Mouse (Mus musculus) limb, embryonic 11.5 days (tissue): ENCODE results near the gene Nodal. TPM values are rescaled to one million over a fixed set of nuclear protein-coding genes. Genes with fewer than 3 reads are reported as not detected.
"Not testable (repeated sequence)": the region's sequence is repeated elsewhere in the genome, so short reads cannot be mapped to it uniquely, and the experiment has no call there.

ENCODE experiments used
- ATAC-seq: fragments of 200-750 bp; cut with Nextera tagmentation; 2 replicates; pipeline ENCODE4 v1.8.0; 2017; ENCODE audit warnings: low read depth; ENCODE audit not compliant: insufficient number of reproducible peaks, low FRiP score, low TSS enrichment
- DNase-seq: peaks from one replicate; pipeline ENCODE4 v3.0.0-alpha.2; 2015; ENCODE audit warnings: low spot score
- H3K27ac ChIP-seq: fragments of 300-500 bp; sonication (generic); replicated peaks from 2 replicates; pipeline ENCODE4 v1.5.1; 2014; ENCODE audit warnings: low read depth, mild to moderate bottlenecking, low read length
- H3K27me3 ChIP-seq: fragments of 300-500 bp; sonication (generic); 2 replicates; pipeline ENCODE4 v1.6.1; 2014; ENCODE audit warnings: mild to moderate bottlenecking, low read length, mixed read lengths; ENCODE audit not compliant: control insufficient read depth, insufficient read depth
- H3K36me3 ChIP-seq: fragments of 300-500 bp; sonication (generic); 2 replicates; pipeline ENCODE4 v1.6.1; 2014; ENCODE audit warnings: mild to moderate bottlenecking, low read length, moderate library complexity, mixed read lengths; ENCODE audit not compliant: control insufficient read depth, insufficient read depth
- H3K4me1 ChIP-seq: fragments of 300-500 bp; sonication (generic); 2 replicates; pipeline ENCODE4 v1.6.1; 2014; ENCODE audit warnings: low read length, mixed read lengths; ENCODE audit not compliant: control insufficient read depth, insufficient read depth
- H3K4me2 ChIP-seq: fragments of 300-500 bp; sonication (generic); 2 replicates; pipeline ENCODE4 v1.6.1; 2014; ENCODE audit warnings: low read depth, mild to moderate bottlenecking, moderate library complexity; ENCODE audit not compliant: severe bottlenecking
- H3K4me3 ChIP-seq: fragments of 300-500 bp; sonication (generic); 2 replicates; pipeline ENCODE4 v1.5.1; 2014; ENCODE audit warnings: low read depth, low read length
- H3K9ac ChIP-seq: fragments of 300-500 bp; sonication (generic); 2 replicates; pipeline ENCODE4 v1.6.1; 2014; ENCODE audit warnings: mild to moderate bottlenecking, low read length
- H3K9me3 ChIP-seq: fragments of 300-500 bp; sonication (generic); 2 replicates; pipeline ENCODE4 v1.6.1; 2016; ENCODE audit warnings: low read length; ENCODE audit not compliant: control insufficient read depth
- WGBS: fragments of 180-500 bp; shearing (Covaris S2); extraction: QIAGEN DNeasy Blood & Tissue Kit; methylation state at CpG from one replicate; pipeline ENCODE4 v1.1.7; 2014; 5-methylcytosine and 5-hydroxymethylcytosine counted together
- polyA plus RNA-seq: library from polyadenylated mRNA; unstranded; fragments of >200 nt; fragmentation: Nextera tagmentation; extraction: Ambion mirVana; gene quantifications from 2 replicates; pipeline ENCODE4 v1.2.1, GENCODE M21; 2014

Gene Nodal
- polyA plus RNA-seq, 1 experiment from 2014 or later: not detected

DNA sequence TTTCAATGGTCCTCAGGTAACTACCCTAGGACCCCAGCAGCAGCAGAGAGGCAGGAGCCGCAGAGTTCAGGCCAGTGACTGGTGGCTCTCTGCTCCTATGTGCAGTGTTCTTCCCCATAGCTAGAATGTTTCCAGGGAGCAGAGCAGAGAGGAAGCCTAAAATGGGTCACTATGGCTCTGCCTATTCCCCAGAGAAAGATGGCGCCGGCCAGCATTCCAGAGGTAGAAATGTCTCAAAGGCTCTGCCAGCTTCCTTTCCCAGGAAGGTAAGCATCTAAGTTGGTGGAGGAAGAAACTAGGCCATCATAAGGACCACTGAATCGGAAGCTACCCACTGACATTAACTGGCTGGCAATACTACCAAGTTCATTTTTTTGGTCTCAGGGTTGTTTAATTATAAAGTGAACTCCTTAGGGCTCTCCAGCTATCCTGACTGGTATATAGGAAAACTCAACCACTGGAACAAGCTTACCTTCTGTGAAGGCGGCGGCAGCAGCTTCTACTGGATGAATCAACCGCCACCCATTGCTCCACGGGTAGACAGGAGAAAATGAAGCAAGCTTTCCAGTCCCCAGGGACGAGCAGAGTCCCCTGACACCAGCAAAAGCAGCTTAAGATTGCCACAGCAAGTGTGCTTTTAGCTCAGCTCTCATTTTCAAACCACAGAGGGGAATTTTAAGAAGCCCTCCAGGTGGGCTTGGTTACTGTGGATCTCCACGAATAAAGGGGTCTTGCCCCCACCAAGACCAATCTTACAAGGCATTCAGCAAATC lies 30.0 kb downstream of the Nodal start:
- Histone ChIP-seq H3K9me3 (no peaks in the 10 kb centered on the region), H3K4me2 (no peak overlapping the region), H3K27ac (no peak overlapping the region), H3K36me3 (no peaks in the 10 kb centered on the region; the same call in 1 of the 2 replicates), H3K4me1 (peaks cover 28% of the 10 kb centered on the region), H3K4me3 (no peak overlapping the region), H3K27me3 (no peaks in the 10 kb centered on the region), H3K9ac (no peak overlapping the region)
- 88% methylated on average over 10 of the region's 10 CpGs for WGBS
- ATAC-seq (no peak), DNase-seq (no peak)

DNA sequence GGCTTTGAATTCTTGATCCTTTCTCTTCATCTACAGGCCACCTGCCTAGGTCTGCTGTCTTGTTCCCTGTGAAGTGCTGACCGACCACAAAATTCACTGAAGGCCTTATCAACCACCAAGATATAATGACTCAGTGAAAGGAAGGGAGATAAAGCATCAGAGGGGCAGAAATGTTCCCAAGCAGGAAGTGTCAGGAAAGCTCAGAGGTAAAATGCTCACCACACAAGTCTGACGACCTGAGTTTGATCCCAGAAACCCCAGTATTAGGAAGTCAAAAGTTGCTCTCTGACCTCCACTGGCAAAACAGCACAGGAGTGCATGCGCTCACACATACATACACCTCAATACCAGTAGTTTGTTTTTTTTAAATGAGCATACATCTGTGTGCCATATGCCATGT lies 31.1 kb downstream of the Nodal start:
- ATAC-seq: no peak
- H3K9ac ChIP-seq: no peak overlapping the region
- no peak for DNase-seq
- no peak overlapping the region for H3K27ac ChIP-seq
- no peaks in the 10 kb centered on the region for H3K9me3 ChIP-seq
- no peaks in the 10 kb centered on the region for H3K27me3 ChIP-seq
- H3K4me3 ChIP-seq: no peak overlapping the region
- 86% methylated on average over 3 of the region's 3 CpGs for WGBS
- H3K4me1 ChIP-seq: peaks cover 19% of the 10 kb centered on the region
- no peaks in the 10 kb centered on the region; the same call in 1 of the 2 replicates for H3K36me3 ChIP-seq
- H3K4me2 ChIP-seq: no peak overlapping the region

DNA sequence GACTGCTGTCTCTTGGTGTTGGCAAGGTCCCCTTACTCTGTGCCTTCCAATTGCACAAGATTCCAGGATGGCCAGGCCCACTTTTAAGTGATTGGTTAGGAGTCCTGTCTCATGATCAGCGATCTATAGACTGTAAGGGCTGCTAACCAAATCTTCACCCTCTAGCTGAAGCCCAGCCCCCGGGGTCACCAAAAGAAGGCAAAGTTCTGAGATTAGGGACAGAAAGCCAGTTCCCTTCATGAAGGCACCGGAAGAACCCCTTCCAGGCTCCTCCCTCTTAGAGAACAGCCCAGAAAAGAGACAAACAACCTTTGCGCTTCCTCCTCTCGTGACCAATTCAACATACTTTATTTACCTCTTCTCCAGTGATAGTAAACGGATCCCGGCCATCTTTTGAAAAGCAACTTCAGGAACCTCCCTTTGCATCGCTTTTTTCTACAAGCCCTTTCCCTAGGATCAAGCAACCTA lies 33.7 kb downstream of the Nodal start:
- Histone ChIP-seq H3K4me3 (peak overlapping the region; percentile 99), H3K36me3 (no peaks in the 10 kb centered on the region; the same call in 1 of the 2 replicates), H3K27me3 (no peaks in the 10 kb centered on the region), H3K9ac (peak overlapping the region; percentile 96), H3K27ac (0 out of 2 replicates have a peak overlapping the region, but pooled peaks have one; percentile 18), H3K9me3 (no peaks in the 10 kb centered on the region), H3K4me1 (0 out of 2 replicates have a peak, but pooled peaks cover 6% of the 10 kb centered on the region), H3K4me2 (peak overlapping the region; percentile 91)
- no peak for DNase-seq
- ATAC-seq: no peak
- 6% methylated on average over 8 of the region's 8 CpGs for WGBS

DNA sequence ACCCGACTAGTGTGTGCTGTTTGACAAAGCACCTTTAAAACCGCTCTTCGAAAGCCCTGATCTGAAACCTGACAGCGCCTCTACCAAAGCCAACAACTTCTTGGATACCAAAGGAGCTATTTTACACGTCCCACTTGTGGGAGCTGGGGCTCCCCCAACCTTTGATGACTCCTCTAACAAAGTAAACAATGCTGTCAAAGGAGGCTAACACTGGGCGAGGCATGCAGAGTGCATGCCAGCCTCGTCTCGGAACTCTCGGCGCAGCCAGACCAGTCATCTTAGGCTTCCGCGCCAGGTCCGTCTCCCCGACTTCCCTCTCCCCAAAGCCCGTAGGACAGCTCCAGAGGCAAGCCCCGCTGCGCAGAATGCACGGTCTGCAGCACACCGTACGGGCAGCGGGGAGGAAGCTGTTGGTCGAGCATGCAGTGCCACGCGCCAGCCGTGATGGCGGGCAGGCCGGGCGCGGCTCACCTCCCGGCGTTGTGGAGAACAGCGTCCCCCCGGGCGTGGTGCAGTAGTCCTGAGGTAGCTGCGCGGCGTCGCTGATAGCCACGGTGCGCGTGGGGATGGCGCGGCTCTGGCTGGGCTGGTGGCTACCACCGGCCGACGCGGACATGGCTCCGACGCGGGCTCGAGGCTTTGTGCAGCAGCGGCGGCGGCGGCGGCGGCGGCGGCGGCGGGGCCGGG lies 34.3 kb downstream of the Nodal start:
- Histone ChIP-seq H3K9me3 (no peaks in the 10 kb centered on the region), H3K4me1 (0 out of 2 replicates have a peak, but pooled peaks cover 6% of the 10 kb centered on the region), H3K9ac (peak overlapping the region; percentile 96), H3K36me3 (no peaks in the 10 kb centered on the region), H3K27ac (peak overlapping the region; percentile 65), H3K27me3 (no peaks in the 10 kb centered on the region), H3K4me2 (peak overlapping the region; percentile 91), H3K4me3 (peak overlapping the region; percentile 99)
- DNase-seq (no peak), ATAC-seq (peak; percentile 61)
- under 1% methylated on average over 54 of the region's 62 CpGs for WGBS

DNA sequence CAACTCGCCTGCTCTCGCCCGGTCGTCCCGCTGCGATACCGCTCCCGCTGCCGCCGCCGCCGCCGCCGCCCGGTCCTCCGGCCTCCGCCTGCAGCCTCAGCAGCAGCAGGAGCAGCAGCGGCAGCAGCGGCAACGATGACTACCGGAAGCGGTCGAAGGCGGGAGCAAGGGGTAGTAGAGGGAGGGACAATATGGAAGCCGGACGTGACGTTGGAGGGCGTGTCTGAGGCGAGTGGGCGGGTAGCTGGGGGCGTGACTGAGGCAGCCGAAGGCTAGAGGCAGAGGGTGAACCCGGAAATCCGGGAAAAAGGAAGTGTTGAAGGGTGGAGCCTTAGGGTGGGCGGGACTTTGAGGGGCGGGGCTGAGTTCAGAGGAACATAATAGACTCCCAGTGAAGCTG lies 34.9 kb downstream of the Nodal start, which contains the start of gene Eif4ebp2:
Gene Eif4ebp2 (minus strand): TSS at position 17 of the 400 bp plus-strand sequence.
- H3K9ac ChIP-seq: peak within 1 kb of the TSS; percentile 96
- peak within 1 kb of the TSS; percentile 91 for H3K4me2 ChIP-seq
- H3K4me1 ChIP-seq: 0 out of 2 replicates have a peak, but pooled peaks cover 6% of the 10 kb centered on the region
- no peaks in the 10 kb centered on the region for H3K27me3 ChIP-seq
- no peaks in the 10 kb centered on the region for H3K9me3 ChIP-seq
- peak; percentile 98 for ATAC-seq
- H3K4me3 ChIP-seq: peak within 1 kb of the TSS; percentile 99
- peak within 1 kb of the TSS; percentile 65 for H3K27ac ChIP-seq
- DNase-seq: peak; percentile 100
- WGBS: 0% methylated on average over 36 of the region's 36 CpGs
- H3K36me3 ChIP-seq: no peaks in the 10 kb centered on the region

DNA sequence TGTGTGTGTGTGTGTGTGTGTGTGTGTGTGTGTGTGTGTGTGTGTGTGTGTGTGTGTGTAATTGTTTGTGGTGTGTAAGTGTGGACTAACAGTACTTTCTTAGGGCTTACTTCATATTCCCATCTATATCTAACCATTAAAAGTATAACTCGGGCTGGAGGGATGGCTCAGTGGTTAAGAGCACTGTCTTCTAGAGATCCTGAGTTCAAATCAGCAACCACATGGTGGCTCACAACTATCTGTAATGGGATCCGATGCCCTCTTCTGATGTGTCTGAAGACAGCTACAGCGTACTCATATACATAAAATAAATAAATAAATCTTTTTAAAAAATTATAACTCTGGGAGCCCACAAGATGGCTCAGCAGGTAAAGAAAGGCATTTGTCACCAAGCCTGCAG lies 35.4 kb downstream of the Nodal start:
- DNase-seq, ATAC-seq, H3K4me1 ChIP-seq, H3K4me3 ChIP-seq, H3K36me3 ChIP-seq, H3K27me3 ChIP-seq, H3K9me3 ChIP-seq, H3K4me2 ChIP-seq, H3K9ac ChIP-seq, H3K27ac ChIP-seq: not testable (repeated sequence)
- WGBS: 81% methylated on average over 3 of the region's 3 CpGs

DNA sequence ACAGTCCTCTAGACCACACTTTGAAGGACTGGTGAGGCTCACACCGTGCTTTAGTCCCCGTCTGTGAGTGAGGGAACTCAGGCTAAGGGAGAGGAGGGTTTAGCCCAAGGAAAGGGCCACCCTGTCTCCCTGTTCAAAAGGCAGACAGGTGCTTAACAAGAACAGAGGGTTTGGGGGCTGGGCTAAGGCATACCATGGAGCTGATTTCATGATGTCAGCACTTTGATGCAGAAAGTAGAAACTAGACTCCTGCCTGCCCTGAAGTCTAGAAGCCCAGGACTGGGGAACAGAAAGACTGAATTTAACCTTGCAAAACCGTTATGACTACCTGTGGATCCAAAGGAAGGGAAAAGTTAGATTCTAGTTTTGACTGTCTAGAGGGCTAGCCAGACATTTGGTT lies 39.4 kb downstream of the Nodal start:
- Histone ChIP-seq H3K9ac (no peak overlapping the region), H3K4me2 (no peak overlapping the region), H3K4me1 (no peaks in the 10 kb centered on the region), H3K4me3 (no peak overlapping the region), H3K27me3 (no peaks in the 10 kb centered on the region), H3K27ac (no peak overlapping the region), H3K9me3 (no peaks in the 10 kb centered on the region), H3K36me3 (no peaks in the 10 kb centered on the region)
- DNase-seq (no peak), ATAC-seq (no peak)
- WGBS: 62% methylated on average over 3 of the region's 3 CpGs

DNA sequence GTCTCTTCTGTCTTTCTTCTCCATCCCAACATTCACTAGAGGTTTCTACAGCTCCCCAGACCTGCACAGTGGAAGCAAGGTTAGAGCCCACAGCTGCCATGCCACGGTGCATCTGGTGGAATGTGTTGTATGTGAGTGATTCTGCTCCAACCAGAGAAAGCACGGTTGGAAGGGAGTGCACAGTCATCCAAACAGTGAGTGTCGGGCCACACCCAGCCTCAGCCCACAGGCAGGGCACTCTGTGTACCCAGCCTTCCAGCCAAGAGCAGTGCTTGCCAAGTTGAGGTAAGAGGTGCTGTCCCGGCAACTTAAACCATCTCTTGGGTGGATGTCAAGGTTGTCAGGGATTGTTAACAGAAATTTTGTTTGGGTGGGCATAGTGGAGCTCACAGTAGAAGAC lies 47.2 kb downstream of the Nodal start:
- no peak overlapping the region for H3K4me2 ChIP-seq
- DNase-seq: no peak
- no peaks in the 10 kb centered on the region for H3K9me3 ChIP-seq
- no peak overlapping the region for H3K27ac ChIP-seq
- H3K9ac ChIP-seq: no peak overlapping the region
- WGBS: 89% methylated on average over 4 of the region's 4 CpGs
- ATAC-seq: no peak
- H3K4me3 ChIP-seq: no peak overlapping the region
- no peaks in the 10 kb centered on the region for H3K4me1 ChIP-seq
- no peaks in the 10 kb centered on the region for H3K36me3 ChIP-seq
- H3K27me3 ChIP-seq: no peaks in the 10 kb centered on the region
